Mouse (Mus musculus) lung, postnatal 0 days (tissue): ENCODE data around the gene Myl7. TPM values are rescaled to one million over a fixed set of nuclear protein-coding genes. Genes with fewer than 3 reads are reported as not detected.

Experiments
- ATAC-seq: fragments of 200-750 bp; cut with Nextera tagmentation; 2 replicates; pipeline ENCODE4 v1.8.0; 2017; ENCODE audit warnings: moderate library complexity
- DNase-seq: peaks from one replicate; pipeline ENCODE4 v3.0.0-alpha.2; 2016; ENCODE audit warnings: low spot score
- H3K27ac ChIP-seq: fragments of 300-500 bp; sonication (generic); 2 replicates; pipeline ENCODE4 v1.5.1; 2014; ENCODE audit warnings: antibody characterized with exemption, mild to moderate bottlenecking, low read length, mixed read lengths
- H3K27me3 ChIP-seq: fragments of 300-500 bp; sonication (generic); replicated peaks from 2 replicates; pipeline ENCODE4 v1.6.1; 2014; ENCODE audit warnings: low read length, mixed read lengths; ENCODE audit not compliant: insufficient read depth
- H3K36me3 ChIP-seq: fragments of 300-500 bp; sonication (generic); 2 replicates; pipeline ENCODE4 v1.6.1; 2014; ENCODE audit warnings: low read length, mixed read lengths; ENCODE audit not compliant: insufficient read depth
- H3K4me1 ChIP-seq: fragments of 300-500 bp; sonication (generic); 2 replicates; pipeline ENCODE4 v1.6.1; 2014; ENCODE audit warnings: antibody characterized with exemption, low read depth, low read length, mixed read lengths; ENCODE audit not compliant: insufficient read depth
- H3K4me2 ChIP-seq: fragments of 300-500 bp; sonication (generic); replicated peaks from 2 replicates; pipeline ENCODE4 v1.6.1; 2014; ENCODE audit warnings: low read depth, mild to moderate bottlenecking, low read length, moderate library complexity, mixed read lengths
- H3K4me3 ChIP-seq: fragments of 300-500 bp; sonication (generic); 2 replicates; pipeline ENCODE4 v1.5.1; 2014; ENCODE audit warnings: low read depth, low read length
- H3K9ac ChIP-seq: fragments of 300-500 bp; sonication (generic); replicated peaks from 2 replicates; pipeline ENCODE4 v1.6.1; 2014; ENCODE audit warnings: low read depth, mild to moderate bottlenecking
- H3K9me3 ChIP-seq: fragments of 300-500 bp; sonication (generic); 2 replicates; pipeline ENCODE4 v1.6.1; 2016; ENCODE audit warnings: low read length, mixed read lengths
- CTCF ChIP-seq: IDR thresholded peaks from 2 replicates; pipeline ENCODE4 v1.5.1; 2016; ENCODE audit warnings: antibody characterized with exemption, mild to moderate bottlenecking
- EP300 ChIP-seq: IDR thresholded peaks from 2 replicates; pipeline ENCODE4 v1.6.1; 2016; ENCODE audit warnings: antibody characterized with exemption, mild to moderate bottlenecking, control low read depth
- WGBS: fragments of 180-500 bp; shearing (Covaris S2); extraction: QIAGEN DNeasy Blood & Tissue Kit; methylation state at CpG from one replicate; pipeline ENCODE4 v1.1.7; 2014; 5-methylcytosine and 5-hydroxymethylcytosine counted together
- polyA plus RNA-seq: library from polyadenylated mRNA; unstranded; fragments of >200 nt; fragmentation: Nextera tagmentation; extraction: Ambion mirVana; gene quantifications from 2 replicates; pipeline ENCODE4 v1.2.1, GENCODE M21; 2015

Gene Myl7
- polyA plus RNA-seq, 1 experiment from 2014 or later: 327 TPM

- ATAC-seq: no peak
- Histone ChIP-seq H3K4me2 (no peak overlapping the region), H3K4me1 (no peaks in the 10 kb centered on the region), H3K9me3 (no peaks in the 10 kb centered on the region), H3K27me3 (no peaks in the 10 kb centered on the region), H3K27ac (no peak overlapping the region), H3K36me3 (no peaks in the 10 kb centered on the region), H3K9ac (no peak overlapping the region), H3K4me3 (no peak overlapping the region)
- TF ChIP-seq EP300 (no peak), CTCF (no peak)
- 76% methylated on average over 3 of the region's 3 CpGs for WGBS
- DNase-seq: no peak
These were observed 28.2 kb upstream of the Myl7 start for GRCm38 (mm10) chr11:5926696-5927220.

GRCm38 (mm10) chr11:5924699-5925098 lies 26.1 kb upstream of the Myl7 start:
- H3K4me3 ChIP-seq: no peak overlapping the region
- ATAC-seq: no peak
- WGBS: 56% methylated on average over 8 of the region's 8 CpGs
- TF ChIP-seq EP300: no peak
- no peak for TF ChIP-seq CTCF
- no peaks in the 10 kb centered on the region for H3K9me3 ChIP-seq
- H3K27me3 ChIP-seq: no peaks in the 10 kb centered on the region
- H3K36me3 ChIP-seq: no peaks in the 10 kb centered on the region
- no peak overlapping the region for H3K4me2 ChIP-seq
- H3K4me1 ChIP-seq: no peaks in the 10 kb centered on the region
- H3K9ac ChIP-seq: no peak overlapping the region
- no peak for DNase-seq
- no peak overlapping the region for H3K27ac ChIP-seq

GRCm38 (mm10) chr11:5920323-5920960 lies 21.9 kb upstream of the Myl7 start:
- peak; percentile 46; the same call in 1 of the 2 replicates for ATAC-seq
- peak; percentile 22 for DNase-seq
- WGBS: 40% methylated on average over 16 of the region's 17 CpGs

GRCm38 (mm10) chr11:5919606-5920005 lies 21.0 kb upstream of the Myl7 start:
- no peak overlapping the region for H3K4me2 ChIP-seq
- no peaks in the 10 kb centered on the region for H3K4me1 ChIP-seq
- 77% methylated on average over 4 of the region's 4 CpGs for WGBS
- no peak for TF ChIP-seq CTCF
- no peak for TF ChIP-seq EP300
- H3K4me3 ChIP-seq: no peak overlapping the region
- ATAC-seq (peak; percentile 76), DNase-seq (peak; percentile 54)
- no peak overlapping the region for H3K9ac ChIP-seq
- no peaks in the 10 kb centered on the region for H3K9me3 ChIP-seq
- no peak overlapping the region for H3K27ac ChIP-seq
- H3K27me3 ChIP-seq: no peaks in the 10 kb centered on the region
- no peaks in the 10 kb centered on the region for H3K36me3 ChIP-seq

More at GRCm38 (mm10) chr11:5920323-5920960, 21.9 kb upstream of the Myl7 start:
- Histone ChIP-seq H3K27ac (no peak overlapping the region), H3K4me3 (no peak overlapping the region), H3K4me2 (no peak overlapping the region), H3K36me3 (no peaks in the 10 kb centered on the region), H3K27me3 (no peaks in the 10 kb centered on the region), H3K9me3 (no peaks in the 10 kb centered on the region), H3K9ac (no peak overlapping the region), H3K4me1 (no peaks in the 10 kb centered on the region)
- no peak for TF ChIP-seq CTCF
- no peak for TF ChIP-seq EP300

- 66% methylated on average over 2 of the region's 2 CpGs for WGBS
- Histone ChIP-seq H3K27me3 (no peaks in the 10 kb centered on the region), H3K4me1 (no peaks in the 10 kb centered on the region), H3K4me2 (no peak overlapping the region), H3K9ac (no peak overlapping the region), H3K27ac (no peak overlapping the region), H3K4me3 (no peak overlapping the region), H3K9me3 (no peaks in the 10 kb centered on the region), H3K36me3 (no peaks in the 10 kb centered on the region)
- no peak for DNase-seq
- no peak for ATAC-seq
- TF ChIP-seq EP300: no peak
- TF ChIP-seq CTCF: no peak
These were observed 19.5 kb upstream of the Myl7 start for GRCm38 (mm10) chr11:5918111-5918510.

GRCm38 (mm10) chr11:5916178-5916548 lies 17.6 kb upstream of the Myl7 start:
- H3K27ac ChIP-seq: no peak overlapping the region
- H3K27me3 ChIP-seq: no peaks in the 10 kb centered on the region
- 74% methylated on average over 8 of the region's 8 CpGs for WGBS
- no peaks in the 10 kb centered on the region for H3K4me1 ChIP-seq
- no peak overlapping the region for H3K4me2 ChIP-seq
- no peak for DNase-seq
- H3K9ac ChIP-seq: no peak overlapping the region
- no peak for ATAC-seq
- H3K4me3 ChIP-seq: no peak overlapping the region
- no peaks in the 10 kb centered on the region for H3K36me3 ChIP-seq
- no peaks in the 10 kb centered on the region for H3K9me3 ChIP-seq
- no peak for TF ChIP-seq CTCF
- no peak for TF ChIP-seq EP300
